Mouse (Mus musculus): Measurements from ENCODE around the gene Pkp1. TPM values are rescaled to one million over a fixed set of nuclear protein-coding genes. Genes with fewer than 3 reads are reported as not detected.

The Pkp1 gene
- polyA plus RNA-seq, 1 experiment from 2014 or later, result 0.08 TPM

DNA sequence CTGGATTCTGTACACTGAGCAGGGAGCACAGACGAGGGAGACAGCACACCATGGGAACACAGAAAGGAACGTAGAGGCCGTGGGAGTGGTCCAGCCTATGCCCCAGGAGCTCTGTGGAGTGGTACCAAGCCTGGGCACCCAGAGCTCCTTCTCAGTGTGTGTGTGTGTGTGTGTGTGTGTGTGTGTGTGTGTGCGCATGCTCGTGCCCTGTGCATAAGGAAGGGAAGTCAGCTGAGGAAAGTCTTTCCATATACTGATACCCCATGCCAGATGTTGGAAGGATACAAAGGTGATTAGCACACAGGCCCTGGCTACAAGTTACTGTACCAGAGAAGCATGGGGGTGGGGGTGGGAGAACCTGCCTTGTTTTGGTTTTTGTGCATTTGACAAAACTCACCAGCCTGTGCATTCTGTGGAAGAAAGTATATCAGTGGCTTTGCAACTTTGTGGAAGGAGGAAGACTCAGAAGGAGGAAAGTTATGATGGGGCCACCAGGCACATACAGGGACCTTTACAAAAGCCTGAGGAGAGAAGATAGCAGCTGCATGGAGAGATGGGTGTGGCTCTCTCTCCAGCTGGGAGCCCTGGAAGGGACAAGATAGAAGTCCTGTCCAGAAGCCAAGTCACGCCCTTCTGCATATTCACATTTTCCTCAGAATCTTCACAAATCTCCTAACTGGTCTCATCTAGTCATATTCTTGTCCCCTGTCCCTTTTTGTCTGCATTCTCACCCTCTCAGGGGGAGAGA is 22.4 kb upstream of the Pkp1 start:
- peaks cover 6% of the 10 kb centered on the region; the same call in 1 of the 2 replicates for H3K4me1 ChIP-seq (replicated peaks)
- H3K4me3 ChIP-seq, result no peak overlapping the region
- no peaks in the 10 kb centered on the region for H3K9me3 ChIP-seq
- no peaks in the 10 kb centered on the region for H3K36me3 ChIP-seq
- no peak overlapping the region for H3K27ac ChIP-seq (replicated peaks)
- ATAC-seq (ENCODE audit: low read depth), result no peak
- no peak overlapping the region for H3K4me2 ChIP-seq
- peaks cover 12% of the 10 kb centered on the region; the same call in 1 of the 2 replicates for H3K27me3 ChIP-seq
- H3K9ac ChIP-seq, result no peak overlapping the region
- 77% methylated on average over 6 of the region's 6 CpGs for WGBS

DNA sequence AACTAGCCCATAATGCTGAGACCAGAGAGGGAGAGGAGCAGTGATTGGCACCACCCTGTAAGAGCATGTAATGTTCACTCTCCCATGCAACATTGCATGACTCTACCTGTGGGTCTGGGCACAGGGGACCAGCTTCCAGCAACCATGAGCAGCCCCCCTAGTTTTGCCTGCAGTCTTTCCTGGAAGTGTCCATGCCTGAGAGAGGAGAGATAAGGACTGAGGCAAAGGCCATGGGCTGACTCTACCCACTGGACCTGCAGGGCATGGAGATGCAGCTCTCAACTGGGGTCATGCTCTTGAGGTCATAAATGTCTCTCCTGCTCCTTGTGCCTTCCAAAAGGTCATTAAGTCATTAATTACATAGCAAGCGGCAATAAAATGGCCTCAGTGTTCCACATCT is 17.1 kb upstream of the Pkp1 start:
- no peak overlapping the region for H3K4me2 ChIP-seq
- no peak overlapping the region for H3K9ac ChIP-seq
- WGBS, result 32% methylated on average over 1 of the region's 1 CpGs
- no peaks in the 10 kb centered on the region for H3K36me3 ChIP-seq
- no peak overlapping the region for H3K27ac ChIP-seq (replicated peaks)
- ATAC-seq (ENCODE audit: low read depth), result no peak
- no peaks in the 10 kb centered on the region for H3K9me3 ChIP-seq
- no peaks in the 10 kb centered on the region for H3K4me1 ChIP-seq (replicated peaks)
- no peak overlapping the region for H3K4me3 ChIP-seq
- no peaks in the 10 kb centered on the region for H3K27me3 ChIP-seq

DNA sequence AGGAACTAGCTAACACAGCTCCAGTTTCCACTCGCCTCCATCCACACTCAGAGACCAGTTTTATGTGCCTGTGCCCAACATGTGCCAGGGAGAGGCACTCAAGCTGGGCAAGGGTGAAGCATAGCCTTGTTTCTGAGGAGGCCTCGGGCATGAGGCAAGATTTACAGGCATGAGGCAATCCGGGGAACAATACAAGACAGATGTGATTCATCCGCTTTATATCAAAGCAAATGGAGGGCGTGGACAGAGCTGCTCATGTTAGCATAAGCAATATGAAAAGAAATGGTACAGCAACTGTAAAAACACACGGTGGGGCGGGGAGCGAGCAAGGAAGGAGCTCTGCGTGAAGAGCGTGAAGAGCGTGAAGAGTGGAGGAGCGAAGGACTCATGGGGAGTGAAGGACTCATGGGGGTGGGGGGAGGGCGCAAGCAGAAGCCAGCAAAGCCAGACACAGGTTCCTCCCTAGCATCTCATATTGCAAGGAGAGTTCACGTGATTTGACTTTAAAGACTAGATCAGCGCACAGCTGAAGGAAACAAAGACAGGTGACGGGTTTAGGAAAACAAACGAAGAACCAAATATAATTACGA is 14.8 kb upstream of the Pkp1 start:
- WGBS, result 72% methylated on average over 18 of the region's 18 CpGs
- Histone ChIP-seq H3K4me2 (no peak overlapping the region), H3K27ac (replicated peaks) (no peak overlapping the region), H3K36me3 (no peaks in the 10 kb centered on the region), H3K9me3 (no peaks in the 10 kb centered on the region), H3K9ac (no peak overlapping the region), H3K4me3 (no peak overlapping the region), H3K4me1 (replicated peaks) (peaks cover 8% of the 10 kb centered on the region; the same call in 1 of the 2 replicates), H3K27me3 (no peaks in the 10 kb centered on the region)
- no peak for ATAC-seq (ENCODE audit: low read depth)

DNA sequence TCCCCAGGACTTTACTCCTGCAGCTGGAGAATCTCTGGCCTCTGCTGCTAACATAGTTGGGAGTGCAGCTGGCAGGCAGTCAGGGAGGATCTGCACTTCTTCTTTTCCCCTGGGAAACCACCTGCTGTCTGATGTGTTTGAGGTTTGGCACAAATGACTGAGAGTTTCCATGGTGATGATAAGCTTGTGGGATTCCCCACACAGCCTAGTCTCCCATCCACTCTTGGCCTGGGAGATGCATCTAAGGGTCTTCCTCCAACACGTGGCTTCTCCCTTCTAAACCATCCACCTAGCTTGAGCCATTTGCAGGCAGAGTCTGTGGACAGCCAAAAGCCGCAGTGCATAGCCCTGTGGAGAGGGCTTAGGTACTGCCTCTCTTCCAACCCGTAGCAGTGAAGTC is 10.9 kb upstream of the Pkp1 start:
- H3K36me3 ChIP-seq, result no peaks in the 10 kb centered on the region
- no peak overlapping the region for H3K4me2 ChIP-seq
- 50% methylated on average over 3 of the region's 3 CpGs for WGBS
- no peak overlapping the region for H3K9ac ChIP-seq
- no peaks in the 10 kb centered on the region for H3K9me3 ChIP-seq
- no peak overlapping the region for H3K4me3 ChIP-seq
- peaks cover 8% of the 10 kb centered on the region; the same call in 1 of the 2 replicates for H3K4me1 ChIP-seq (replicated peaks)
- H3K27me3 ChIP-seq, result peaks cover 5% of the 10 kb centered on the region; the same call in 1 of the 2 replicates
- ATAC-seq (ENCODE audit: low read depth), result no peak; the same call in 1 of the 2 replicates
- no peak overlapping the region for H3K27ac ChIP-seq (replicated peaks)

DNA sequence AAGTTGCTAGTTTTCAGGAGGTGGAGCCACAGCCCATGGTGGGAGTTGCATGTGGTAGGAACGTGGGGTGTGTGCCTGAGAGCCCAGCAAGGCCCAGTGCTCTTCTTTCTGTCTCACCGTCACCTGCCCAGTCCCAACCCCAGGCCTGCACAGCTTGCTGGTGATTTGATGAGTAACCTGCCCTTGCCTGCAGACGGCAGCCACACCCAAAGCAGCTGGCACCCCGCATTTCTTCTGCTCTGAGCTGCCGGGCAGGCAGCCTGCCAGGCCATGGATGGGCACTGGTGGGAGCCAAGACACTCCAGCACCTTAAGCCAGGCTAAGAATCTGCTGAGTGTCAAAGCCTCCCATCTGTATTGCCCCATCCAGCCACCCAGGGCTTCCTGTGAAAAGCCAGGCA is 6.8 kb upstream of the Pkp1 start:
- no peak for ATAC-seq (ENCODE audit: low read depth)
- 75% methylated on average over 5 of the region's 5 CpGs for WGBS
- Histone ChIP-seq H3K9me3 (no peaks in the 10 kb centered on the region), H3K36me3 (no peaks in the 10 kb centered on the region), H3K4me2 (no peak overlapping the region), H3K27me3 (peaks cover 25% of the 10 kb centered on the region), H3K9ac (no peak overlapping the region), H3K4me3 (no peak overlapping the region), H3K4me1 (replicated peaks) (peaks cover 8% of the 10 kb centered on the region; the same call in 1 of the 2 replicates), H3K27ac (replicated peaks) (no peak overlapping the region)

DNA sequence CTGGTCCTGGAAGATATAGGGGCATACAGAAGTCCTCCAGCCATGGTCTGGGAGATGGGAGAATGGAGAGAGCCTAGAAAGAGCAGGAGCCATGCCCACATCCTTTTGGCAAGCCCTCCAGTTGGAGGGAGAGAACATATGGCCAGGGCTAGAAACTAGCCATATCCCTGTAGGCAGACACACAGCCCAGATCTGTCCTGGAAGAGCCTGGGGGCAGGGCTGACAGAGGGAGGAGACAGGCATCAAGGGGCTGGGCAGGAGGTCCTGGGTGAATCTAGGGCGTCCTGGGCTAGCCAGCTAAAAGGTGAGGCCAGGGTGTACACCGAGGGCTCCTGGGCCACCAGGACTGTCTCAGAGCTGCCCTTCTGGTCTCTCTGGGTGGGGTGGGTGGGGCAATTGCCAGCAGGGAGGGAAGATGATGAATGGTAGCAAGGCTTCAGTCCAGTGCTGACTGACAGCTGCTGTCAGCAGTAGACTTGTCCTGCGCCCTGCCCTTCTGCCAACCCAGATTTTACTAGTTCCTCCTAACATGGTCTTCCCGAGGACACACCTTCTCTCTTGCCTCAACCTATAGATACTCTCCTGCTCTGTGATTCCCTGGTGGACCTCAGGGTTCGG is 5.5 kb upstream of the Pkp1 start:
- Histone ChIP-seq H3K27me3 (peaks cover 38% of the 10 kb centered on the region), H3K9me3 (no peaks in the 10 kb centered on the region), H3K27ac (replicated peaks) (no peak overlapping the region), H3K4me3 (no peak overlapping the region), H3K9ac (no peak overlapping the region), H3K36me3 (no peaks in the 10 kb centered on the region), H3K4me1 (replicated peaks) (no peaks in the 10 kb centered on the region), H3K4me2 (no peak overlapping the region)
- no peak for ATAC-seq (ENCODE audit: low read depth)
- WGBS, result 82% methylated on average over 5 of the region's 5 CpGs

DNA sequence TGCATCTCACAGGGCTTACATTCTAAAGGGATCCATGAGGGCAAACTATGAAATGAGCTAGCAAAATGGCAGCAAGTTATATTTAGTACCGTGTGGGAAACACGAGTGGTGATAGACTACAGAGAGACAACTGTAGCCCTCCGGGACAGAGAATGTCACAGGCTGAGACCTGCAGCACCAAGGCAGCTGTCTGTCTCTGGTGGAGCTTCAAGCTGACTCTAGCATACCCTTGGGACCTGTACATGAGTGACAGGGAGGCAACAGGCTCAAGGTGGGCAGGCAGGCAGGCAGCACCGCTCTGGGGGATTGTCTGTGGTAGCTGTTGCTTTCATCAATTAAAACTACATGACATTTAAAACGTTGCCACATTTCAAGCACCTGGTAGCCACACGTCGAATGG is 4.2 kb upstream of the Pkp1 start:
- H3K27me3 ChIP-seq, result peaks cover 51% of the 10 kb centered on the region
- no peak overlapping the region for H3K27ac ChIP-seq (replicated peaks)
- H3K4me2 ChIP-seq, result no peak overlapping the region
- H3K4me3 ChIP-seq, result no peak overlapping the region
- no peak overlapping the region for H3K9ac ChIP-seq
- H3K4me1 ChIP-seq (replicated peaks), result peaks cover 11% of the 10 kb centered on the region
- H3K36me3 ChIP-seq, result no peaks in the 10 kb centered on the region
- no peaks in the 10 kb centered on the region for H3K9me3 ChIP-seq
- WGBS, result 77% methylated on average over 7 of the region's 7 CpGs
- no peak for ATAC-seq (ENCODE audit: low read depth)

DNA sequence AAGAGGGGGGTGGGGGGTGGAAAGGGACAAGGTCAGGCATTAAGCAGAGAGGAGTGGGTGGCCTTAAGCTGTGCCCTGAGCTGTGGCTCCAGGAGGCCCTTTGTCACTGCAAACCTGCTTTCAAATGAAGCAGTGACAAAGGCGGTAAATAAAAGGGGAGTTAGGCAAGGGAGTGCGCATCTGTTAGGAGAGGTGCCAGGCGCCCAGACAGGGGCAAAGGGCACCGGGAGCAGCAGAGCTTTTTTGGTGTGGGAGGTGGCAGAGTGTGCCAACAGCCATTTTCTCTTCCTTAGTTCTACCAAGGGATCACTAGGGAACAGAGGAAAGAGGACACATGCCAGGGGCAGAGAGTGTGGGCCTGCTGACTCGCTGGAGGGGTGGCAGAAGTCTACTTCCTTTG is 1.8 kb downstream of the Pkp1 start:
- 3% methylated on average over 5 of the region's 5 CpGs for WGBS
- Histone ChIP-seq H3K27ac (replicated peaks) (no peak overlapping the region), H3K4me1 (replicated peaks) (peaks cover 11% of the 10 kb centered on the region), H3K27me3 (peaks cover 72% of the 10 kb centered on the region), H3K36me3 (no peaks in the 10 kb centered on the region), H3K9ac (no peak overlapping the region), H3K4me3 (no peak overlapping the region), H3K9me3 (no peaks in the 10 kb centered on the region), H3K4me2 (no peak overlapping the region)
- no peak for ATAC-seq (ENCODE audit: low read depth)

DNA sequence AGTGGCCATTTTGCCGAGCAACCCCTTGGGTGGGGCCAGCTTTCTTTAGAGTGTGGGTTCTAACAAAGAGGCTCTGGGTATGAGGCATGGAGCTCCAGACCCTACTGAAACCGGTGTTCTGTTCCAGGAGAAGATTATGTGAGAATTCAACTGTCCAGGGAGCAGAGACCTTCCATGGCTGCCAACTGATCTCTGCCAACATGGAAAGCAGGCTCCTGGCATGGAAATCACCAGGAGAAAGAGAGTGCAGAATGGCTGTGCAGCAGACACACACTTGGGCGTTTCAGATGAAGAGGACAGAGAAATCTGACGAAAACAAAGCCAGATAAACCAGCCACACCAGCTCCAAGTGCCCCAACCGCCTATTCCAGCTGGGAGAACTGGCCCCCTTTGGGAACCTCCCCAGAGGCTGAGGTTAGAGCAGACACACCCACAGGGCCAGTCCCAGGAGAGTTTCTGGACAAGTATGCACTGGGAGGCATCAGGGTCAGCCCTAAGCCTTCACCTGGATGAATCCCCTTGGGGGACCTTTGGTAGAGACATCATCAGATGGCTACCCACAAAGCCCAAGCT is 2.4 kb downstream of the Pkp1 start:
- H3K4me2 ChIP-seq, result no peak overlapping the region
- ATAC-seq (ENCODE audit: low read depth), result no peak
- 37% methylated on average over 5 of the region's 5 CpGs for WGBS
- H3K27ac ChIP-seq (replicated peaks), result no peak overlapping the region
- peaks cover 11% of the 10 kb centered on the region for H3K4me1 ChIP-seq (replicated peaks)
- H3K36me3 ChIP-seq, result no peaks in the 10 kb centered on the region
- H3K4me3 ChIP-seq, result no peak overlapping the region
- H3K27me3 ChIP-seq, result peaks cover 66% of the 10 kb centered on the region
- H3K9ac ChIP-seq, result no peak overlapping the region
- H3K9me3 ChIP-seq, result no peaks in the 10 kb centered on the region

DNA sequence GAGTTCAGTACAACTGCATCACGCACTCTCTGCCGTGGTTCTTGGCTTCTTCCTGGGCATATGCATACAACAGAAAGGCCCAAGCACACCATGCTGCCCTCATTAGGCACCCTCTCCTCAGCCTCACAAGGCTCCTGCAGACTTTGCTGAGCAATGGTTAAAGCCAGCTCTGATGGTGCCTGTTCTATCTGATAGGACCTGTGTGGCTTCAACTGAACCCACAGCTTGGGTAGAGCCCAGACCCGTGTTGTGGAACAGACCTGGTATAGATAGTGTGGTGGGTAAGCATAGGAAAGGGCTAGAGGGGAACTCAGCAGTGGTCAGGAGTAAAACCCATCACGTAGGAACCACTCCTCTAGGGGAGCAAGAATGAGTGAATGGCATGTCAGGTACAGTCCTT is 5.3 kb downstream of the Pkp1 start:
- Histone ChIP-seq H3K4me2 (no peak overlapping the region), H3K27ac (replicated peaks) (no peak overlapping the region), H3K36me3 (no peaks in the 10 kb centered on the region), H3K4me3 (no peak overlapping the region), H3K4me1 (replicated peaks) (peaks cover 13% of the 10 kb centered on the region), H3K9ac (no peak overlapping the region), H3K27me3 (peaks cover 53% of the 10 kb centered on the region), H3K9me3 (no peaks in the 10 kb centered on the region)
- ATAC-seq (ENCODE audit: low read depth), result no peak
- 80% methylated on average over 4 of the region's 4 CpGs for WGBS

DNA sequence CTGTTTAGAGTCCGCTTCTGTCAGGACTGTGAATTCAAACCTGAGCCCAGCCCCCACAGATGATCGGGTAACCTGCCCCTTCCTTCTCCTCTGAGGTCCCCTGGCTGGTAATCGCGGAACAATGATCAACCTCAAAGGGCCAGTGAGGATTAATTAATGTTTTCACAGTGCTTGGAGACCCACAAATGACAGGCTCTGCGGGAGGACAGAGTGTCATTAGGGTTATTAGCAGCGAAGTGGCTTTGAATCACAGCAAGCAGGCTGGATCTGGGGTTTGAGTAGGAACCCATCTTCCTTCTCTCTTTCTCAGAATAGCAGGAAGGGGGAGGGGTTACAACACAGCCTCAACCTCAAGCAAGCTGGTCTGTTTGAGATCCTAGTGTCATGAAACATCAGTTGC is 9.6 kb downstream of the Pkp1 start:
- Histone ChIP-seq H3K4me2 (no peak overlapping the region), H3K27ac (replicated peaks) (no peak overlapping the region), H3K4me1 (replicated peaks) (peaks cover 10% of the 10 kb centered on the region), H3K36me3 (no peaks in the 10 kb centered on the region), H3K27me3 (peaks cover 14% of the 10 kb centered on the region; the same call in 1 of the 2 replicates), H3K9me3 (no peaks in the 10 kb centered on the region), H3K4me3 (no peak overlapping the region), H3K9ac (no peak overlapping the region)
- WGBS, result 10% methylated on average over 6 of the region's 6 CpGs
- ATAC-seq (ENCODE audit: low read depth), result no peak

DNA sequence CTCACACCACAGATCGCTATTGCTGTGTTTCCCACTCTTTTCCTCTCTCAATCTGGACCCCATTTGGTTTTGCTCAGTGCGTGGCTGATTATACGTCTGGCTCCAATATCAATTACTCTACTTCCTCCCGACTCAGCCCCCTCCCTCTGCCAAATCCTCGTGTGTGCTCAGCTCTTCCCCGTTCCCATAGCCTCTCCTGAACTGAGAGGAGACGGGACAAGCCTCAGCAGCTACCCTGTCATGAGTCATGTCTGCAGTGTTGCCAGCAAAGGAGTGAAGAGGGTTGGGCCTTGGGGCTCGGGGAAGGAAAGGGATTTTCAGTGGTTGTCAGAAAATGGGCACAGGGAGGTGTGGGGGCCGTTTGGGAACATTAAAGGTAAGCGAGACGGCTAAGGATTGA is 12.3 kb downstream of the Pkp1 start:
- H3K27ac ChIP-seq (replicated peaks), result no peak overlapping the region
- no peaks in the 10 kb centered on the region for H3K36me3 ChIP-seq
- no peaks in the 10 kb centered on the region for H3K9me3 ChIP-seq
- 76% methylated on average over 11 of the region's 11 CpGs for WGBS
- H3K4me2 ChIP-seq, result no peak overlapping the region
- peaks cover 10% of the 10 kb centered on the region for H3K4me1 ChIP-seq (replicated peaks)
- H3K4me3 ChIP-seq, result no peak overlapping the region
- H3K9ac ChIP-seq, result no peak overlapping the region
- no peak for ATAC-seq (ENCODE audit: low read depth)
- H3K27me3 ChIP-seq, result peaks cover 14% of the 10 kb centered on the region; the same call in 1 of the 2 replicates
